Mouse (Mus musculus) c-Kit-positive CD71-positive TER-119-positive erythroid progenitor cells, embryonic 14.5 days (primary cell): ENCODE data around the gene Hmgcl.
A peak's percentile ranks its signal among the peaks of the same experiment; 100 is the strongest.

ENCODE experiments used
- DNase-seq: peaks from one replicate; pipeline ENCODE4 v3.0.0-alpha.2; 2013; ENCODE audit warnings: low spot score

The Hmgcl gene

DNA sequence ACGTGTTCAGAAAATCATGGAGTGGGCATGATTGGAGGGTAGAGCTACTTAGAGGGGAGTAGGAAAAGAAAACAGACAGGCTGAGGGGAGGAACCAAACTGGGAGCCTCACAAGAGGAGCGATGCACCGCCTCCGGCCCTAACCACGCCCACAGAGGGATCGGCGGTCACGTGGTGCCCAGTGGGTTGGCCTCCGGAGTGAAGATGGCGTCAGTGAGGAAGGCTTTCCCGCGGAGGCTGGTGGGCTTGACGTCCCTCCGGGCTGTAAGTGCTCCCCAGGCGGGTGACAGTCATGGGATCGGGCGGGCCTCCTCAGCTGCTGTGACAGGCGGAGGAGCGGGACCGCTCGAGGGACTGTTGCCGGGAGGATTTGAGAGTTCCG, at the start of gene Hmgcl:
Hmgcl (plus strand) TSS at position 171 of the 381 bp plus-strand sequence.
- peak; percentile 91 for DNase-seq

- peak; percentile 83 for DNase-seq
Measured at GRCm38 (mm10) chr4:135898380-135899049, 47.7 kb upstream of the Hmgcl start.

- no peak for DNase-seq
Measured at GRCm38 (mm10) chr4:135899050-135899448, 47.2 kb upstream of the Hmgcl start.

GRCm38 (mm10) chr4:135900008-135900407, 46.2 kb upstream of the Hmgcl start:
- no peak for DNase-seq

DNA sequence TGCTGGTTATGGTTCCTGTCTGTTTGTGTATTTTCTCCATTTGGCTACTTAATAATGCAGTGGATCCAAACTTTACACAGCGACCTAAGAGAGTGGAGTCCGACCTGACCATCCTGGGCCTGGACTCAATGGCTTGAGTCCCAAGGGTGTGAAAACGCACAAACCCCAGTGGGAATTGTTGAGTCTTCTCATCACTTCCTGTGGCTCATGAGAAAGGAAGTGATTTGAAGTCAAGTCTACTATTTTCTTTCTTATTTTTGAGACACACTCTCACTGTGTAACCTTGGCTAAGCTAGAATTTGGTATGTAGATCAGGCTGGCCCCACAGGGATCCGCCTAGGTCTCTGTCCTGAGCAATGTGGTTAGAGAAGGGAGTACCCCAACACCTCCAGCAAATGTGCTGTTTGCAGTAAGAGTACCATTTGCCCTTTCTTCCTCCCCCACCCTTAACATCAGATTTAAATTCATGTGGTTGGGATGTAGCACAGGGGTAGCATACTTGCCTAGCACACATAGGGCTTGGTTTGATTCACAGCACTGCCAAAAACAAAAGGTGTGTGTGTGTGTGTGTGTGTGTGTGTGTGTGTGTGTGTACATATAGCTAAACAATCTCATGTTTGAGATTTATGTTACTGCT, 43.5 kb upstream of the Hmgcl start:
- no peak for DNase-seq

- DNase-seq: no peak
Measured at GRCm38 (mm10) chr4:135904810-135905209, 41.4 kb upstream of the Hmgcl start.

GRCm38 (mm10) chr4:135906633-135907032, 39.6 kb upstream of the Hmgcl start:
- DNase-seq: no peak

DNA sequence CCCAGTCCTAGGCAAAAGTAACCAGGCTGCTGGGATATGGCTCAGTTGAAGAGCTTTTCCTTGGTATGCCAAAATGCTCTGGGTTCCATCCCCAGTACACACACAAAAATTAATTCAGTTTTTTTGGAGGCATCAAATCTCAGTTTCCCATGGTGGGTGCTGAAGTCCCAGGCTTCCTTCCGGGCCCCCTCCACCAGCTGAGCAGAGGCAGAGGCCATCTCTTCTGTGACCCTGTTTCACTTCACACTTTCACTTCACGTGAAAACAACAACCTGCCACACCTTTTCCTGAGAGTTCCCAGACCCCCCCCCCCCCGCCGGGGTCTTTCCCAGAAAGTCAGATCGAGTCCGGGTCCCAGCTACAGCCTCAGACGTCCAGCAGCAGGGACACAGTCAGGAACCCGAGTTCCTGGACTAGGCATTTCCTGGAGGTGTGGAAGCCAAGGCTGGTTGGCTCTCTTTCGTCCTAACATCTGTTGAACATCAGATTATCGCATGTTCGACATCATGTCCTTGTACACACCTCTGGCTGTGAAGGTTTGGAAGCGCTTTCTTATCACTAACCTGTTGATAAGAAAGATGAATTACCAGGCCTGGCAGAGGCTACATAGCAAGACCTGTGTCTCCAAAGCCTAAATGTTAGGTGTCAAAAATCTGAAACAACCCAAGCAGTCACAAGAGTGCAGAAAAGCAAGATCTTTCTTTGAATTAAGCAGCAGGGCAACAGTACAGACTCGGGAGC, 36.8 kb upstream of the Hmgcl start:
- DNase-seq: no peak

- no peak for DNase-seq
Measured at GRCm38 (mm10) chr4:135911531-135911930, 34.7 kb upstream of the Hmgcl start.

- DNase-seq: no peak
Measured at GRCm38 (mm10) chr4:135912164-135912563, 34.1 kb upstream of the Hmgcl start.

DNA sequence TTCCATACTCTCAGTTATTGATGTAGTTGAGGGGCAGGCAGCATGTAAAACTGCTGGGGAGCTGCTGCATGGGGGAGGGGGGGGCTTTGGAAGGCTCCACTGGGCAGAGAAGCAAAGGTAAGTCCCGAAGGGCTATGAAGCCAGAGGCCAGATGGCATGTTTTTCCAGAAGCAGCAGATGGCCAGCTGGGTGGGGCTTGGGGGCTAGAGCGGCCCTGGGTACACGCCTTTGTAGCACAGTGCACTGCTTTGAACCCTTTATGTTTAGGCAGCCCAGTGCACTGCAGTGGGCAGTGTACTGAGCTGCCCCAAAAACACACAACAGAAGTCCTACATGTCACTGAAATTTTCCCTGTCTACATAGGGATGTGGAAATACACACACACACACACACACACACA, 33.4 kb upstream of the Hmgcl start:
- no peak for DNase-seq

- DNase-seq: no peak
Measured at GRCm38 (mm10) chr4:135913433-135913832, 32.8 kb upstream of the Hmgcl start.

GRCm38 (mm10) chr4:135918635-135919279, 27.5 kb upstream of the Hmgcl start:
- DNase-seq: no peak

- no peak for DNase-seq
Measured at GRCm38 (mm10) chr4:135919280-135919639, 27.0 kb upstream of the Hmgcl start.

DNA sequence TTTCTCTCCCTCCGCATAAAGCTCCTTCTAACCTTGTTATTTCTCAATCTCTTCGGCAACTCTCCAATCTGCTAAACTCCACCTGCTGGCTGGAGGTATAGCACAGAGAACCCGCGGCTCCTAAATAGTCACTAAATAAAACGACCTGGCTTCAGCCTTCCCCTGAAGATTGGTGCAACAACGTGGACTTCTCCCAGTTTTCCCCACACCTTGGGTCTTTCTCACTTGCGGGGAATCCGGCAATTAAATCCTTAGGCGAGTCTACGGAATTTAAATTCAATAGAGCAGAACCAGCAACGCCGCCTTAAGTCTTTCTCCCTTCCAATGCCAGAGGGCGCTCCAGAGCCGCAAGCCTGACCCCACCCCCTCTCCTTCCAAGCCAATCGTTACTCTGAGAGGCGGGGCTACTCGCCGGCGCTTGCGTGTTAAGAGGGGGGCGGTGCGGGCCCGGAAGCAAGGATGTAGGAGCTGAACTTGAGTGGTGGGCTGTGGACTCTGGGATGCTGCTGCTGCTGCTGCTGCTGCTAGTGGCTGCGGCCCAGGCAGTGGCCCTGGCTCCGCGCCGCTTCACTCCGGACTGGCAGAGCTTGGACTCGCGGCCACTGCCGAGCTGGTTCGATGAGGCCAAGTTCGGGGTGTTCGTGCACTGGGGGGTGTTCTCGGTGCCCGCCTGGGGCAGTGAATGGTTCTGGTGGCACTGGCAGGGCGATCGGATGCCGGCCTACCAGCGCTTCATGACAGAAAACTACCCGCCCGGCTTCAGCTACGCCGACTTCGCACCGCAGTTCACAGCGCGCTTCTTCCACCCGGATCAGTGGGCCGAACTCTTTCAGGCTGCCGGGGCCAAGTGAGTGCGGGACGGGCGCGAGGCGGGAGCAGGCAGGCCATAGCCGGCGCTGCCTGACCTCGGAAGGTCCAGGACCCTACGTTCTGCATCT, 25.7 kb upstream of the Hmgcl start, which contains the start of gene Fuca1:
Fuca1 (plus strand) TSS at position 432 of the 938 bp plus-strand sequence.
- DNase-seq: peak; percentile 97

- no peak for DNase-seq
Measured at GRCm38 (mm10) chr4:135921257-135922120, 24.8 kb upstream of the Hmgcl start.

DNA sequence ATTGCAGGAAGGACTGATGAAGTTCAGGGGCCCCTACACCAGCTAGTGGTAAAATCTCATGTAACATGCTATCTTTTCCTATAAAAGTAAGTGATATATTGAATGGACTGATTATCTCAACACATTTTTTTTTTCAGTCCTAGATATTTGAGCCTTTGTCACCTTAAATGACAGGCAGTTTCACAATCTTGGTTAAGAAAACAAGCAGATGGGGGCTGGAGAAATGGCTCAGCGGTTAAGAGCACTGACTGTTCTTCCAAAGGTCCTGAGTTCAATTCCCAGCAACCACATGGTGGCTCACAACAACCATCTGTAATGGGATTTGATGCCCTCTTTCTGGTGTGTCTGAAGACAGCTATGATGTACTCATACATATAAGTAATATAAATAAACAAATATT, 24.1 kb upstream of the Hmgcl start:
- DNase-seq: no peak

DNA sequence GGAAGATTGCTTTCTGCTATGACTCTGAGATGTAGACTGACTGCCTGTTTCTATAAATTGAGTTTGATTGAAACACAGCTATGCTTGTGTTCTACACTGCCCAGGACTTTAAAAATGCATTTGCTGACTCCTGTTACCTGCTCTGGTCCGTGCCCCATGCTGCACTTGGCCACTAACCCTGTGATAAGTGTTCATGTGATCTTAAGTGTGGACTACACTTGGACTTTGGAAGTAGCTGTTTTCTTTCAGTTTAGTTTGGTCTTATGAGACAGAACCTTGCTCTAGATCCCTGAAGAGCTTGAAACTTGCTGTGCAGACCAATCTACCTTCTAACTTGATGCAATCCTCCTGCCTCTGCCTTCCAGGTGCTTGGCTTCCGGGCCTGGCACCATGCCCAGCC, 21.8 kb upstream of the Hmgcl start:
- no peak for DNase-seq

DNA sequence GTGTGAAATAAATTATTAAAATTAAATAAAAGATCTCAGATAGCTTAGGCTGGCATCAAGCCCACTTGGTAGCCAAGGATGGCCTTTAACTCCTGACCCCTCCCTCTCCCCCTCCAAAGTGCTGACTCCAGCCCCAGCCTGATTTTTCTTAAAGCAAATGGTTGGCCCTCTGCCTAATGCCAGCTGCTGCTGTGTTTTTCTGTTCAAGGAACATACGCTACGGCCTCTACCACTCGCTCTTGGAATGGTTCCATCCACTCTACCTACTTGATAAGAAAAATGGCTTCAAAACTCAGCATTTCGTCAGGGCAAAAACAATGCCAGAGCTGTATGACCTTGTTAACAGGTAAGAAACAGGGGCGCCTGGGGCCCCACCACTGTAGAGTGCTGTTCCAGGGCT, 20.9 kb upstream of the Hmgcl start:
- no peak for DNase-seq

DNA sequence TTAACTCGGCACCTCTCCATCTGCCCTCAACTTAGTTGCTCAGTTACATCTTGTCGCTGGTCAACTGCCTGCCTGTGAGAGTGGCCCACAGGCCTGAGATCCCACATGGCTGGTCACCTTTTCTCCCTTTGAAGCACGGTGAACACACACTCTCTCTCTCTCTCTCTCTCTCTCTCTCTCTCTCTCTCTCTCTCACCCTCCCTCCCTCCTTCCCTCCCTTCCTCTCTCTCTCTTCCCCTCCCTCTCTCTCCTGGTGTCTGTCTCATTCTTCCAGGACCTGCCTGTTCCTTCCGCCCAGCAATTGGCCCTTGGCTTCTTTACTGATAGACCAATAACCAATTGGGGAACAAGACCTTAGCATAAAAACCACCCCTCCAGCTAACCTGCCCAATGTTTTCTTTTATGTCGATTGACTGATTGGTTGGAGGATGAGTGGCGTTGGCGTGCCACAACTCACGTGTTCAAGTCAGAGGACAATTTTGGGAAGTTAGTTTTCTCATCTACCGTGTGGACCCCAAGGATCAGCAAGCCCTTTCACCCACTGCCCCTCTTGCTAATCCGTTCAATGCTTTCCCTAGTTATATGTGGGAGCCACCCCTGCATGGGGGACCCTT, 19.9 kb upstream of the Hmgcl start:
- no peak for DNase-seq
